7 mouse cellular contexts compared by ENCODE assay signal in the genomic region with DNA sequence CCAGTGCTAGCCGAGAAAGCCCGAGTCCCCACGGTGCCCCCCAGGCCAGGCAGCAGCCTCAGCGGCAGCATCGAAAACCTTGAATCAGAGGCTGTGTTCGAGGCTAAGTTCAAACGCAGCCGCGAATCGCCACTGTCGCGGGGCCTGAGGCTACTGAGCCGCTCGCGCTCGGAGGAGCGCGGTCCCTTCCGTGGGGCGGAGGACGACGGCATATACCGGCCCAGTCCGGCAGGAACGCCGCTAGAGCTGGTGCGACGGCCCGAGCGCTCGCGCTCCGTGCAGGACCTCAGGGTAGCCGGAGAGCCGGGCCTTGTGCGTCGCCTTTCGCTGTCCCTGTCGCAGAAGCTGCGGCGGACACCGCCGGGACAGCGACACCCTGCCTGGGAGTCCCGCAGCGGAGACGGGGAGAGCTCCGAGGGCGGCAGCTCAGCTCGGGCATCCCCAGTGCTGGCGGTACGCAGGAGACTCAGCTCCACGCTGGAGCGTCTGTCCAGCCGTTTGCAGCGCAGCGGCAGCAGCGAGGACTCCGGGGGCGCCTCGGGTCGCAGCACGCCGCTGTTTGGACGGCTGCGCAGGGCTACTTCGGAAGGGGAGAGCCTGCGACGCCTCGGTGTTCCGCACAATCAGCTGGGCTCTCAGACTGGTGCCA. TPM values are rescaled to one million over a fixed set of nuclear protein-coding genes. Genes with fewer than 3 reads are reported as not detected.
A peak's percentile ranks its signal among the peaks of the same experiment; 100 is the strongest.
DNase-seq lines count a peak whose midpoint lies in the region; ATAC-seq and TF ChIP-seq lines count a peak whose summit lies in the region.

No protein-coding gene starts in this region.

- no peaks in the 10 kb centered on the region for H3K9me3 ChIP-seq in forebrain, embryonic 12.5 days
- H3K9me3 ChIP-seq in midbrain, postnatal 0 days (ENCODE audit: low read length) = no peaks in the 10 kb centered on the region

- peak overlapping the region; percentile 43 for H3K9ac ChIP-seq in forebrain, embryonic 12.5 days
- peak overlapping the region; percentile 44; the same call in 1 of the 2 replicates for H3K9ac ChIP-seq in midbrain, postnatal 0 days (replicated peaks; ENCODE audit: low read length, poor library complexity, severe bottlenecking)

- peak overlapping the region; percentile 39 for H3K4me3 ChIP-seq in forebrain, embryonic 12.5 days (replicated peaks)
- peak overlapping the region; percentile 31 for H3K4me3 ChIP-seq in midbrain, postnatal 0 days (ENCODE audit: low read depth, low read length)

- peaks cover 33% of the 10 kb centered on the region for H3K4me1 ChIP-seq in forebrain, embryonic 12.5 days
- H3K4me1 ChIP-seq in midbrain, postnatal 0 days (ENCODE audit: insufficient read depth, low read length) = no peaks in the 10 kb centered on the region; the same call in 1 of the 2 replicates

- peak; percentile 36; the same call in 1 of the 2 replicates for ATAC-seq in forebrain, embryonic 12.5 days (ENCODE audit: low FRiP score)
- no peak for ATAC-seq in midbrain, postnatal 0 days (ENCODE audit: low FRiP score)

- H3K4me2 ChIP-seq in forebrain, embryonic 12.5 days = peak overlapping the region; percentile 56
- peak overlapping the region; percentile 46 for H3K4me2 ChIP-seq in midbrain, postnatal 0 days (ENCODE audit: low read depth, low read length, poor library complexity, severe bottlenecking)

- DNase-seq in ovary, postnatal 36 days (ENCODE audit: low spot score) = peak; percentile 41
- no peak for DNase-seq in ovary, postnatal 14 days (ENCODE audit: low spot score)
- DNase-seq in kidney, postnatal 25 days = peak; percentile 29 to 49
- DNase-seq in midbrain, postnatal 0 days (ENCODE audit: low spot score) = no peak
- DNase-seq in left cerebral cortex, adult 11 months (ENCODE audit: low spot score) = no peak
- no peak for DNase-seq in cerebellum, adult 9-10 months

- no peak for TF ChIP-seq CTCF in midbrain, postnatal 0 days (IDR thresholded peaks at IDR 0.05)

- under 1% methylated on average over 70 of the region's 71 CpGs for WGBS in forebrain, embryonic 12.5 days
- 4% methylated on average over 64 of the region's 71 CpGs for WGBS in midbrain, postnatal 0 days

- H3K27me3 ChIP-seq in forebrain, embryonic 12.5 days = peaks cover 65% of the 10 kb centered on the region
- peaks cover 20% of the 10 kb centered on the region for H3K27me3 ChIP-seq in midbrain, postnatal 0 days (ENCODE audit: insufficient read depth, low read length)

- no peaks in the 10 kb centered on the region for H3K36me3 ChIP-seq in forebrain, embryonic 12.5 days (replicated peaks)
- H3K36me3 ChIP-seq in midbrain, postnatal 0 days (ENCODE audit: insufficient read depth, low read length) = peaks cover 9% of the 10 kb centered on the region; the same call in 1 of the 2 replicates

- no peak overlapping the region for H3K27ac ChIP-seq in forebrain, embryonic 12.5 days
- H3K27ac ChIP-seq in midbrain, postnatal 0 days (ENCODE audit: low read depth, low read length) = peak overlapping the region; percentile 12; the same call in 1 of the 2 replicates

RNA-seq across cellular contexts. Expression of a gene that starts 12.8 kb away (rescaled TPM):
- polyA plus RNA-seq in forebrain, embryonic 12.5 days (2016; fragmentation: Nextera tagmentation; extraction: Ambion mirVana) = 54.8 and 55.8 TPM in 2 replicates
- total RNA-seq in midbrain, postnatal 0 days (2014; rRNA removed) = 77.1 and 94.9 TPM in 2 replicates
- 67.4 and 76.1 TPM in 2 replicates for polyA plus RNA-seq in midbrain, postnatal 0 days (2015; fragmentation: Nextera tagmentation; extraction: Ambion mirVana)

RNA-seq across cellular contexts. Expression of a gene that starts 27.3 kb away (rescaled TPM):
- 6.4 and 8.2 TPM in 2 replicates for polyA plus RNA-seq in forebrain, embryonic 12.5 days (2016; fragmentation: Nextera tagmentation; extraction: Ambion mirVana)
- total RNA-seq in midbrain, postnatal 0 days (2014; rRNA removed) = 180 and 188 TPM in 2 replicates
- 54.8 and 60.0 TPM in 2 replicates for polyA plus RNA-seq in midbrain, postnatal 0 days (2015; fragmentation: Nextera tagmentation; extraction: Ambion mirVana)

RNA-seq across cellular contexts. Expression of a gene that starts 47.9 kb away (rescaled TPM):
- polyA plus RNA-seq in forebrain, embryonic 12.5 days (2016; fragmentation: Nextera tagmentation; extraction: Ambion mirVana) = 10.0 and 11.3 TPM in 2 replicates
- 62.9 and 70.6 TPM in 2 replicates for total RNA-seq in midbrain, postnatal 0 days (2014; rRNA removed)
- polyA plus RNA-seq in midbrain, postnatal 0 days (2015; fragmentation: Nextera tagmentation; extraction: Ambion mirVana) = 22.0 and 23.7 TPM in 2 replicates

RNA-seq across cellular contexts. Expression of a gene that starts 56.2 kb away (rescaled TPM):
- 21.6 and 25.8 TPM in 2 replicates for polyA plus RNA-seq in forebrain, embryonic 12.5 days (2016; fragmentation: Nextera tagmentation; extraction: Ambion mirVana)
- 125 and 132 TPM in 2 replicates for total RNA-seq in midbrain, postnatal 0 days (2014; rRNA removed)
- 60.0 and 60.8 TPM in 2 replicates for polyA plus RNA-seq in midbrain, postnatal 0 days (2015; fragmentation: Nextera tagmentation; extraction: Ambion mirVana)

RNA-seq across cellular contexts. Expression of a gene that starts 56.4 kb away (rescaled TPM):
- polyA plus RNA-seq in forebrain, embryonic 12.5 days (2016; fragmentation: Nextera tagmentation; extraction: Ambion mirVana) = 20.8 and 24.1 TPM in 2 replicates
- total RNA-seq in midbrain, postnatal 0 days (2014; rRNA removed) = 52.4 and 57.8 TPM in 2 replicates
- polyA plus RNA-seq in midbrain, postnatal 0 days (2015; fragmentation: Nextera tagmentation; extraction: Ambion mirVana) = 49.4 and 50.4 TPM in 2 replicates

Comparison
In these comparisons a context has a peak if more than half of its experiments do, and no peak if none do; other contexts are left out.
1. DNase-seq: peak in ovary, postnatal 36 days (single experiment) and kidney, postnatal 25 days (2 of 2); none in ovary, postnatal 14 days (single experiment), midbrain, postnatal 0 days (single experiment), left cerebral cortex, adult 11 months (single experiment) and cerebellum, adult 9-10 months (single experiment).